Mouse (Mus musculus): ENCODE measurements around the gene Gpbar1.
"Not testable (repeated sequence)": the region's sequence is repeated elsewhere in the genome, so short reads cannot be mapped to it uniquely, and the experiment has no call there.

The Gpbar1 gene

DNA sequence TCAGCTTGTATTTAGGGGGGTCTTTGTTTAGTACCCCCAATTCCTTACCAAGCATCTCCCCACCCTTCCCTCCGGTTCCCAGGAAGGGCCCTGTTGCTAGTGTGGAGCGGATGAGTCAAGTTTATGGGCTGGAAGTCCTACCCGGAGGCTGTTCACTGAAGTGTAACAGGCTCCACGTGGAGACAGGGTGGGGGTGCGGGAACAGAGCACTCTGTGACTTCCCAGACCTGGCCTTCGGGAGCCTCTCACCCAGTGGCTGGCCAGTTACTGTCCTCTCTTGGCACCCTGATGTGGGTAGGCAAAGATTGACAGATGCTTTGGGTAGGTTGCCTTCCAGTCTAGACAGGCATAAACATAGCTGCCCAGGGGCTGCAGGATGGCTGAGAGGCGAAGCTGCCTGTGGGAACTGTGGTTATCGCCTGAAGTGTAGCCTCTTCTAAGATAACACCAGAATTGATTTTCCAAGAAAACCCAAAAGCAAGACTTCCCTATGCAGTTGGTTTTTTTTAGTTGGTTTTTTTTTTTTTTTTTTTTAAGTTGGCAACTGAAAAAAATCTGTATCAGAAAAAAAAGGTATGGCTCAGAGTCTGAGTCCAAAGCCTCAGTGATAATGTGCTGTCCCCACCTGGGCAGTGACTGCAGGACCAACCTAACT is 340 bp upstream of the Gpbar1 start:
- DNase-seq (ENCODE audit: low spot score in 2 of 2), result no peak

DNA sequence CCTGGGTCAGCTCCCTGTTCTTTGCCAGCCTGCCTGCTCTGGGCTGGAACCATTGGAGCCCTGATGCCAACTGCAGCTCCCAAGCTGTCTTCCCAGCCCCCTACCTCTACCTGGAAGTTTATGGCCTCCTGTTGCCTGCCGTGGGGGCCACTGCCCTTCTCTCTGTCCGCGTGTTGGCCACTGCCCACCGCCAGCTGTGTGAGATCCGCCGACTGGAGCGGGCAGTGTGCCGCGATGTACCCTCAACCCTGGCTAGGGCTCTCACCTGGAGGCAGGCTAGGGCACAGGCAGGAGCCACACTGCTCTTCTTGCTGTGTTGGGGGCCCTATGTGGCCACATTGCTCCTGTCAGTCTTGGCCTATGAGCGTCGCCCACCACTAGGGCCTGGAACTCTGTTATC is 638 bp downstream of the Gpbar1 start:
- no peak for DNase-seq (ENCODE audit: low spot score in 2 of 2)

DNA sequence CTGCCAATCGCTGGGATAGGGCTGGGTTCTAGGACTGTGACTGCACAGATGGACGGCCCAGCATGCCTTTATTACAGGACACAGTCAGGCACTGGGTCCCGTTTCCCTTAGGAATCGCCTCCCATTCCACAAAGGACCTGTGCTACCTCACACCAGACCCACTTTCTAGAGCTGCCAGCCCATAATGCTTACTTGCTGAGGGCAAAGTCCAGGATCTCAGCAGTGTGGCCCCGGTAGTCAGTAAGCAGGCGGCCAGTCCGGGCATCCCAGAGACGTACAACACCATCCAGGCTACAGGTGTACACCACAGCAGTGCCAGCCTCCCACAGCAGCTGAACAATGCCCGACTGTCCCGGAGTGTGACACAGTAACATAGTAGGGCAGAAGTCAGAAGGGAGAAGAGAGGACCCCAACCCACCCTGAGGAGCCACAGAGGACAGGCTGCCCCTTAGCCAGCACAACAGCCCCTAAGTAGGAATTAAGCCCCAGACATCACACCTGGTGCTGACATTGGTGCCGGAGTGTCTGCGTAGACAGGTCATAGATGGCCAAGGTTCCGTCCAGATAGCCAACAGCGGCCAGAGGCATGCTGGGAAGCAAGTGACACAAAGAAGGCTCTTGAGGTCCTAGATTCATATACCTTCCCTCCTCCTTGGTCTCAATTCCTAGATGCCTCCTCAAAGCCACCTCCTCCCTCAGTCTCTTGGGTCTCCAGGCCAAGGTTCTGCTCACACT is 2.4 kb downstream of the Gpbar1 start:
- no peak for DNase-seq (ENCODE audit: low spot score in 2 of 2)

DNA sequence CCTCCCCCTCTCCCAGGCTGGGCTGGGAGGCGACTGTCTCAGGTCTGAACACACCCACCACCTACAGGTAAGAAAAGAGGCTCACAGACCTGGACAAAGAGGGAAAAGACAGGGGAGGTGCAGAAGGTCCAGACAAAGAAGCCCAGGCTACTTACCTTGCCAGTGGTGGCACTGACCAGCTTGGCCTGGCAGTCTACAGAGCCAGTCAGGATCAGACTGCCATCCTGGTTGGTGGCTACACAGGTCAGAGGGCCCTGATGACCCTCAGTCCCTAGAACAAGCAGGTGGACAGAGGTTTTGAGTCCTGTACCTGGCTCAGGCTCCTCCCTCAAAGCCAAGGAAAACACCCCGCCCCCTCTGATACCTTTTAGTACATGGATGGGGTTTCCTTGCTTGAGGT is 3.0 kb downstream of the Gpbar1 start:
- DNase-seq (ENCODE audit: low spot score in 2 of 2), result no peak

DNA sequence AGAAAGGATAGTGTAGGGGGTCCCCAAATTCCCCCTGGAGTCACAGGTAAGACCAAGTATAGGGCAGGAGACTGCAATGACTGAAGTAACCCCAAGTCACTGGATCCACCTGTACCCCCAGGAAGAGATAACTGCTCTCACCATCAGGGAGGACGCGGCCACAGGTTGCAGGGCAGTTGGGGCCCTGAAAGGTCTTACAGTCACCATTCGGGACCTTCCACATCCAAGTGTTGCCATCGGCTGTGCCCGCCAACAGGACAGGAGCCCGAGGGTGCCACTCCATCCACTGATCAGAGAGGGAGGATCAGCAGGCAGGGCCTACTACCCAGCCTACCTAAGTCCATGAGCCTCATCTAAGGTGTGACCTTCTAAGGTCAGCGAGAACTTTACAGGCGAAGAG is 3.5 kb downstream of the Gpbar1 start:
- DNase-seq (ENCODE audit: low spot score in 2 of 2), result no peak

DNA sequence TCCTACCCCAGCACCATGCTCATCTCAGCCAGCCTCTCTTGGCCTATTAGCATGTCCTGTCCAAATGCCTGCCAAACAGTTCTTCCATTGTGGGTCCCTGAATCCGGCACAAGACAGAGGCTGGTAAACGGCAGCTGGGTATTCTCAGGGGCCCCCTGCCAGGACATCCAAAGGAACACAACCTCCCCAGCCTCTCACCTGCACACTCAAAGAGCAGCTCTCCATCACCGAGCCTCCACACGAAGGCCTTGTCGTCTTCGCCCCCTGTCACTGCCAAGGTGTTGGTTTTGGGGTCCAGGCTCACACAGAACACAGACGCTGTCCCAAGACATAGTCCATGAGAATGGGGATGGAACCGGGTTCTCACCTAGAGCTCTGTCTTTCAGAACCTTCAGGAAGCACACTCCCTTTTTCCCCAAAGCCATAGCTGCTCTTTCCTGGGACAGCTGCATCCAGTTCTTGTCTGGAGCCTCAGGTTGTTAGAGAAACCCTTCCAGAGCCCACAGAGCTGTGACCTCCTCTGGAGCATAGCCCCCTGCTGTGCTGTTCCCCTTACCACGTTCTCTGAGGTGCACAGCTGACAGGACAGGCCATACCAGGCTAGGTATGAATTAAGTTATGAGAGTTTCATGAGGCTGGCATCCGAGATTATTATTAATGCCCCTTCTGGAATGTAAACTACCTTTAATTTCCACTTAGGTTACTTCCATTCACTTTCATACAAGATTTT is 4.7 kb downstream of the Gpbar1 start:
- no peak for DNase-seq (ENCODE audit: low spot score in 2 of 2)

DNA sequence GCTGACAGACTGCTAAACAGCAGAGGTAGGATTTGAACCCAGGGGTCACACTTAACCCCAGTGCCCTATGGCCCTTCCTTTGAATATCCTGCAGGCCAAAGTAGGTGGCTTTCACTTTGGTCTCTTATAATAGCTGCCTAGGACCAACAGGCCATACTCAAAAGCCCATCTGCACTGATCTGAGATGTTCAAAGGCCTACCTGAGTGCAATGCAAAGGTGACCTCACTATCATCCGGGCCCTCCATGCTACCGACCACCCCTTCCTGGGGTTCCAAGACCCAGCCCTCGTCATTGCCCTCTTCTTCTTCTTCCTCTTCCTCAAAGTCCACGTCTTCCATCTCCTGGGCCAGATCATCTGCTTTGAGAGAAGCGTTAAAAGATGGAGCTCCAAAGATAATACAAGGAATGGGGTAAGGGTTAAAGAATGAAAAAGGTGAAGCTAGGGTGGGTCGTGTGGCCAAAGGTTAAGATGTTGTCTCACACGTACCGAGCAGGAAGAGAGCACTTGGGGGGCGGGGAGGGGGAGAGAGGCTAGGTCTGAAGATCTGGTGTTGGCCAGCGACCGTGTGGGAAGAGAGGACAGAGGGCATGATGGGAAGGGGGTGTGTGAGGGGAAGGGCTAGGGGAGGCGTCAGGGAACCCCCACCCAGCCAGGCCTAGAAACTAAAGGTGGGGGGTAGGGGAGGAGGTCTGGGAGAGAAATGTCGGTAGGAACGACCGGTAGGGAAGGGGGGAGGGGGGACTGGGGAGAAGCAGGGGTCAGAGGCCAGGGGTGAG is 5.5 kb downstream of the Gpbar1 start:
- peak in 1 of 2 experiments; percentile 57 for DNase-seq (ENCODE audit: low spot score in 2 of 2)

DNA sequence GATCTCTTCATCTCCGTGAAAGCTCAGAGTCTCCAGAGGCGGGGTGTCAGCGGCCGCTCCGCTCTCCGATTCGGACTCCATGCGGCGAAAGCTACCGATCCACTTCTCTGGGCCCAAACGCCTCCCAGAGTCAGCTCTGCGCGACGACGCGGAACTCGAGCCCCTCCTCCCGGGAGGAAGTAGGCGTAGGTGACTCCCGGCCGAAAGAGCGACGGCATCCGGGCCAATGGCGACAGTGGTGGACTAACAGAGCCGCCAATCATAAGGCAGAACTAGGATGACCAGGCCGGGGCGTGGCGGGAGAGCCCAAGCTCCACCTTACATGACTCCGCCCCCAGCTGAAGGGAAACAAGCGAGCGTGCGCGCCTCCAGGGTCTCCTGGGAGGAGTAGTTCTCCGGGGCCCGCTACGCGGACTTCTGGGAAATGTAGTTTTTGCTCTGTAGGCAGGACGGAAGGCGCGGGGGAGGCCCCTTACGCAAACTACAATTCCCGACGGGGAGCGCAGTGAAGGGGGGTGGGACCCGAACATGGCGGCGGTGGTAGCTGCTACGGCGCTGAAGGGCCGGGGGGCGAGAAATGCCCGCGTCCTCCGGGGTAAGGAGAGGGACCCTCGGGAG is 6.3 kb downstream of the Gpbar1 start, which contains the start of the genes Aamp and Pnkd:
Aamp (minus strand) TSS at position 196 of the 618 bp plus-strand sequence.
Pnkd (plus strand) TSS at position 388 of the 618 bp plus-strand sequence.
- peak; percentile 100 for DNase-seq (ENCODE audit: low spot score in 2 of 2)

DNA sequence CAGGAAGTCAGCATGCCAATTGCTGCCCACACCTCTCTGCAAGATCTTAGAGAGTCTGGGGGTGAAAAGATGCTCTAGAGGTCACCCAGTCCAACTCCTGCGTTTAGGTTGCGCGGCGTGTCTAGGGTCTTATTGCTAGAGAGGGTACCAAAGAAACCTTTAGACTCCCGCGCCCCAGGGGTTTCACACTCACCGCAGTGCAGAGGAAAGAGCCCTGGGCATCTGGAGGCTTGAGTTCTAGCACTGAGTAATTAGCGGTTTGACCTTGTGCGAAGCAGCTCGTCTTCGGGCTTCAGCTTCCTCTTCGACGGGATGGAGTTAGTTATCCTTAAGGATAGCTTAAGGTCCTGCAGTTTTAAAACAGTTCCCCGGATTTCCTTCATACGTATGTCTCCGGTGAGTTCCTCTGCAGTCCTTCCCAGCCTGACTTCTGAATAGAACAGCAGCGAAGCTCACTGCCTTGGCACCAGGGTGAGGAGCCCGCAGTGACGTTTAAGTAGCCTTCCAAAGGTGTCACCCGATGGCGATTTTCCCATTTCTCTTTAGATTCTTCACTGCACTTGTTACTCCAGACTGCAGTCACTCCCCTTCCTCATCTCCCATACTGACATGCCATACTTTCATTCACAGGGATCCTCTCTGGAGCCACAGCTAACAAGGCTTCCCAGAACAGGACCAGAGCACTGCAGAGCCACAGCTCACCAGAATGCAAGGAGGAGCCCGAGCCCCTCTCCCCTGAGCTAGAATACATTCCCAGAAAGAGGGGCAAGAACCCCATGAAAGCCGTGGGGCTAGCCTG is 7.1 kb downstream of the Gpbar1 start:
- DNase-seq (ENCODE audit: low spot score in 2 of 2), result no peak

DNA sequence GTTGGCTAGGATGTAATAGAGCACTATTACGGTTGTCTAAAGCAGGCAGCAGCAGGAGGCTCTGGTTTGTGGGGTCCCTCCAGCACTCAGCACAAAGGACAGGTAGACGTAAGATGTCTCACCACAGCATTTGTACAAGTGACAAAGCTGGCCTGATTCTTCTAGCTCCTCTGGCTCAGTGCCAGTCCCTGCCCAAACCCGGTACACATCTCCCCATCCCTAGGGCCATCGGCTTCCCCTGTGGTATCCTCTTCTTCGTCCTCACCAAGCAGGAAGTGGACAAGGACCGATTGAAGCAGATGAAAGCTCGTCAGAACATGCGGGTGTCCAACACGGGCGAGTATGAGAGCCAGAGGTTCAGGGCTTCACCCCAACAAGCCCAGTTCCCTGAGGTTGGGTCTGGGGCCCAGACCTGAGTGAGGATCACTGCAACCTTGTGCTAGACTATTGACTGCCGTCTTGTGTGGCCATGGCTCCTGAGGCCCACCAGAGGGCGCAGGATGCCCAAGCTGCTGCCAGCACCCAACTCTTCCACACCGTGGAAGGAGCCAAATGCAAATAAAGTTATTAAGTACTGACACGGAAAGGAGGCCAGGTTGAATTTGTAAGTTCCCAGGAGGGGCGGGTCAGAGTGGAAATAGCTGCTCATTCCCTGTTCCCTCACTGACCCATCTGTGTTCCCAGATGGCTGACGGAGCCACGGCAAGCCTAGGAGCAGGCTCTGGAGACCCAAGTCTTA is 8.7 kb downstream of the Gpbar1 start:
- DNase-seq (ENCODE audit: low spot score in 2 of 2), result not testable (repeated sequence)

DNA sequence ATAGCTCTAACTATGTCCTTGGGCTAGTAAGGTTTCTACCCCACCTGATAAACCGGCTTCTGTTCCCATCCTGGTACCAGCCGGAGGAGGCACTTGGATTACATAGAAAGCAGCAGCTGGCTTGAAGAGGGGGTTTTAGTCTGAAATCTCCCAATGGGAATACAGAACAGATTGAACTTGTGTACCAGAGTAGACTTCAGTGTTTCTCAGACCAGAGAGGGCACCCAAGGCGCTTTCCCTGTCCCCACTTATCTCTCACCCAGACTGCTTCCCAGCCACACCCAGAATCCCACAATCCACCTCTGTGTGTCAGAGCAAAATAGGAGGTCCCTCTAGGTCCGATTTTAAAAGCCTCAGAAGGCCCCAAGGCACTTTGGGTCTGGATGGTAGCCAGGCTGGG is 10.0 kb downstream of the Gpbar1 start:
- DNase-seq (ENCODE audit: low spot score in 2 of 2), result no peak

DNA sequence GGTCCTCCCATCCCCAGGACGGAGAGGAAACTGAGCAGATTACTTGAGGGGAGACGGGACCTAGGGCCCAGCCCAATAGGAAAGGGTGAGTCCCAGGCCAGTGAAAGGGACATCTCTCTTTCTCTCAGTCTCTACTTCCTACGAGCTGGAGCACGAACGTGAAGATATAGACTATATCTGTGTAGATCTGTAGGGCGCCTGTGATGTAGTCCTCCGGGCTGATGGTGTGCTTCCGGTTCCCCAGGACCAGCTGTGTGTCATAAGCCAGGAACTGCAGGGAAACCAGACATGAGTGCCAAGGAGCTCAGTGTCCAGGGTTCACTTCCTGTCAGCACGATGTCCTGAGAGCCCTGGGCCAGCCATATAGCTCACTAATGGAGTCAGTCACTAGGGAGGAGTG is 10.9 kb downstream of the Gpbar1 start:
- DNase-seq (ENCODE audit: low spot score in 2 of 2), result no peak

DNA sequence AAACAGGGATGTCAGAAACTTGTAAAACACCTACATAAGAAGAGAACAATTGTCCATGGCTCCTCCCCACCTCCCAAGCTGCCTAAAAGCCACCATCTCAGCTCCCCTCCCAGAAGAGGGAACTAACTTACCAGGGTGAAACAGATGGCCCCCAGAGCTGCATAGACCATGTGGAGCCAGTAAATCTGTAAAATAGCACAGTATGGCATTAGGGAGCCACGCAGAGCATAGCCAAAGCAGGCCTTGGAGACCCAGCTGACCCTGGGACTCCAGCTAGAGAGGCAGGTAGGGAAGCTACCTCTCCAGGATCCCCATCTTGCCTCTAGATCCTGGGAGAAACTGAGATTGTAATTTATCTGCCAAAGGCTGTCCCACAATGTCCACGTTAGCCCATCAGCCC is 11.4 kb downstream of the Gpbar1 start:
- no peak for DNase-seq (ENCODE audit: low spot score in 2 of 2)

DNA sequence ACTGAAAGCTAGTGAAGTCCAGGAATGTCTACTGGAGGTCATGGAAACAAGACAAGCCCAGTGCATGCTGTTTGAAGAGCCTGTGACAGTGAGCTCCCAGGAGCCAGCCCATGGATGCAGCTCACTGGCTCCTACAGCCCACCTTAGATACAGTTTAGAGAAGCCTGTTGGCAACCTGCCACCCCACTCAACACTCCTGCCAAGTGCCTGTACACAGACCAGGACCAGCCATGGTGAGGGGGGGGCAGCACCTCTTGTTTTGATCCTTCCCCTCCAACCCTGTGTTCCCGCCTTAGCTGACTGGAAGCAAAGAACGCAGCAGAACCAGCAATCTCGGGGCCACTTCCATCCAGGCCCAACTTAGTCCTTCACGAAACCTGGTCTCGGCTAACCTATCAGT is 11.8 kb downstream of the Gpbar1 start:
- no peak for DNase-seq (ENCODE audit: low spot score in 2 of 2)

DNA sequence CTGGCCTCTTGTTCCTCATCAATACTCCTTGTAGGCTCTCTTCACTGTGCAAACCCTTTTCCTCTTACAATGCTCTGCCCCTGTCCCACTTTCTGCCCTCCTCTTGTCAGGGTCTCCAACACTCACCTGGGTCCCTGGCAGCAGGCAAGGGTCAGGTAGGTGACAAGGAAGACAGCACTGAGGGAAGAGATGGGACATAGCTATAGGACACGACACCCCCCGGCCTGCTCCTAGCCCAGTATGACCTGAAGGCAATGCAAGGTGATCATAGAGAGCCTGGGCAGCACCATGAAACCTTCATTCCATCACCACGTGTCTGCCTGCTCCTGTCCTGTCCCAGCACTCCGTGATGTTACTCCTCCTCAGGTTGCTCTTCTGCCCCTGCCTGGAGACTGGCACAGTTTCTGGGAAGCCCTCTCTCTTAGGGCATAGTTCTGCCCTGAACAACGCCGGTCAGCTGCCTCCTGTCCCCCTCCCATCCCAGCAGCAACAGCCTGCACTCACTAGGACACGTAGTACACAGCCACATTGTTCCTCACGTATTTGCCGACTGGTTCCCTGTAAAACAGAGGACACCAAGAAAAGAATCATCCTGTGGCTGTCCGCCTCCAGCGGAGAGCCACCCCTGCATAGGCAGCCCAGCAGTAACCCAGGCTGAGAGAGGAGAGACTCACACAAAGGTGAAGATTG is 14.1 kb downstream of the Gpbar1 start:
- DNase-seq (ENCODE audit: low spot score in 2 of 2), result no peak

DNA sequence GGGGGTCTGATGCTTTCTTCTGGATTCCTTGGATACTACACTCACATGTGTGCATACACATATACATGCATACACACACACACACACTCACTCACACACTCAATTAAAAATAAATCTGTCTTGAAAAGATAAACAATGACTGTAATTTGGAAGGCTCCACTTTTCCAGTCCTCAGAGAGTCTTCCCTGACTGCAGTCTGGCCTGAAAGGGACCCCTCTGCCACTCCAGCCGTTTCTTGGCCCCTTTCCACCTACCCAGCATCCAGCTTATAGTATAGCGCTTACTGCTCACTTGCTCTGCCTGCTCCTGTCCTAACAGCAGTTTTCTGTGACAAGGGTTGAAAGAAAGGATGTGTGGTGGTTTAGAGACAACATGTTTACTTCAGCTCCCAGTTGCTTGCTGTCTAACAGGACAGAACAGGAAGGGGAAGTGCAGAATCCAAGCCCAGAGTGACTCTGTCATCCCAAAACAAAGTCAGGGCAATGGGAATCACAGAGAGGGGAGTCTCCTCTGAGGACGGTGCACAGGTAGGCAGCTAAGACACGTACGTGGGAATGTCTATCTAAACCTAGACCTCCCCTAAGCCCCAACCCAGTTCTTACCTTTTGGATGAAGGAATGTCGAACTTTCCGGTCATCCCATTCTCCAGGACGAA is 15.1 kb downstream of the Gpbar1 start:
- no peak for DNase-seq (ENCODE audit: low spot score in 2 of 2)

DNA sequence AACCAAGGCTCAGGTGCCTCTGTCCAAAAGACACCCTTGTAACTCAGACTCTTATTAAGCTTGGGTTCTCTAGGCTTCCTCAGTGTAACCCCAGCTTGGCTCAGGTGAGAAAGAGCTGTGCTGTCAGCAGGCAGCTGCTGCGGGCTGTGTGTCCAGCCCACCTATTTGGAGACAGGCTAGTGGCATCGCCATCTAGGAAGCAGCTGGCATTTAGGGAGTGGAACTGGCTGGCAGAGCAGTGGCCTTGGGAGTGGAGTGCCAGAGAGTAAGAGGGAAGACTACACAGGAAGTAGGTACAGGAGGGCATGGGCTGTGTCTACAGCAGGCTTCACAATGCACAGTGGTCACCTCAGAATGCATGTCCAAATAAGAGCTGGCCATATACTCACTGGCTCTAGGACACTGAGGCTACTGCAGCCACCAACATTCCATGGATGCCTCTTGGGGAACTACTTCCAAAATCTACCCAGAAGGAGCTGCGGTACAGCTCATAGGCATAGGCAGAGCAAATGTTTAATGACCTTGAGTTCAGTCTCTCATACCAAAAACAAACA is 15.8 kb downstream of the Gpbar1 start:
- no peak for DNase-seq (ENCODE audit: low spot score in 2 of 2)

DNA sequence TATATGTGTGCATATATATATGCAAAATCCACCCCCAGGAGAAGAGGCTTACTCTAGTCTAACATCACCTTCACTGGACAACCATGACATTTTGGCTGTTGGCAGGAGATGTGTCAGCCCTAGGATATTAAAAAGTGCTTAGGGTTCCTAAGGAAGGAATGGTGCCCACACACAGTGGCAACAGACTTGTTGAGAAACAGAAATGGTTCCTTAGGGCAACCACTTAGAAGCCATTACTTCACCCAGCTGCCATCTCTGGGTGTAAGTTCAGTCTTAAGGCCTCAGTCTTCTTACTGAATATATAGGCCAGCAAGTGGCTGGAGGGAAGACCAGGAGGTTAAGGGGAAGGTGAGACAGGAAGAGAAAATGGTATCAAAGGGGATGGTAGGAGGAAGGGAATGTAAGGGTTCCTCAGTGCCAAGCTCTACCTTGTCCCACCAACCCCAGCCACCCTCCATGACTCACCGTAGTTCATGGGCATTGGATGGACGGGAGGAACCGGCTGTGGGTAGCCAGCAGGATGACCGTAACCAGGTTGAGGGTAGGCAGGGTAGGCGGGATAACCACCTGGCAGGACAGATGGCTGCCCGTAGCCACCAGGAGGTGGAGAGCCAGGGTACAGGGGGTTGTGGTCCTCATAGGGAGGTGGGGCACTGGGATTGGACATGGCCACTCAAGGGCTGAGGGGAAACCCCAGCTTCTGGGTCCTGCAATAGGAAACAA is 16.5 kb downstream of the Gpbar1 start:
- no peak for DNase-seq (ENCODE audit: low spot score in 2 of 2)
